Mouse (Mus musculus) layer of hippocampus, postnatal 14 days (tissue): Measurements from ENCODE around the gene Cc2d2a. TPM values are rescaled to one million over a fixed set of nuclear protein-coding genes. Genes with fewer than 3 reads are reported as not detected.

Experiments used
- total RNA-seq, 2 experiments: library from RNA; stranded (reverse); gene quantifications; 2 replicates each; pipeline ENCODE4 v1.2.3; 2021

Cc2d2a gene
- total RNA-seq, 2 experiments from 2014 or later = 13.9 to 15.2 TPM

Other genes with a start within 250 kb of the Cc2d2a start
- 1 to 10 TPM in 1 of 2 experiments, under 1 TPM in 1; 0.71 to 1.3 TPM for gene C1qtnf7, start 146.8 kb upstream of the Cc2d2a start, total RNA-seq
- gene Bst1, start 156.5 kb downstream of the Cc2d2a start, total RNA-seq = under 1 TPM; 0.17 to 0.28 TPM
- gene Fbxl5, start 159.3 kb downstream of the Cc2d2a start, total RNA-seq = 10 to 100 TPM; 76.8 to 85.7 TPM
- 10 to 100 TPM; 13.2 to 14.4 TPM for gene Cd38, start 206.2 kb downstream of the Cc2d2a start, total RNA-seq